Mouse (Mus musculus) limb, embryonic 10.5 days (tissue): ENCODE measurements at regions not wholly inside any gene's neighbourhood (a gene's known extent, or its start where the extent isn't known, plus 50 kb on each side); places are given as distances from the start of the nearest gene placed in this dataset.

Source experiments
- DNase-seq: peaks from one replicate; pipeline ENCODE4 v3.0.0-alpha.2; 2017; ENCODE audit warnings: low spot score
- H3K27ac ChIP-seq: fragments of 300-500 bp; sonication (generic); 2 replicates; pipeline ENCODE4 v1.5.1; 2016; ENCODE audit warnings: mild to moderate bottlenecking
- H3K27me3 ChIP-seq: fragments of 300-500 bp; sonication (generic); 2 replicates; pipeline ENCODE4 v1.6.1; 2016; ENCODE audit warnings: low read depth, mild to moderate bottlenecking; ENCODE audit not compliant: poor library complexity, severe bottlenecking
- H3K36me3 ChIP-seq: fragments of 300-500 bp; sonication (generic); 2 replicates; pipeline ENCODE4 v1.6.1; 2016; ENCODE audit warnings: mild to moderate bottlenecking, moderate library complexity
- H3K4me1 ChIP-seq: fragments of 300-500 bp; sonication (generic); 2 replicates; pipeline ENCODE4 v1.6.1; 2016
- H3K4me3 ChIP-seq: fragments of 300-500 bp; sonication (generic); 2 replicates; pipeline ENCODE4 v1.5.1; 2016; ENCODE audit warnings: mild to moderate bottlenecking, moderate library complexity
- H3K9me3 ChIP-seq: fragments of 300-500 bp; sonication (generic); replicated peaks from 2 replicates; pipeline ENCODE4 v1.6.1; 2016; ENCODE audit warnings: mild to moderate bottlenecking
- WGBS: fragments of 180-500 bp; shearing (Covaris S2); methylation state at CpG from one replicate; pipeline ENCODE4 v1.1.7; 2016; 5-methylcytosine and 5-hydroxymethylcytosine counted together

GRCm38 (mm10) chr9:120764663-120765062 lies 164.4 kb upstream of the Ctnnb1 start:
- Histone ChIP-seq H3K27me3 (no peaks in the 10 kb centered on the region), H3K4me1 (peaks cover 23% of the 10 kb centered on the region), H3K4me3 (no peak overlapping the region), H3K9me3 (no peaks in the 10 kb centered on the region), H3K27ac (peak overlapping the region; percentile 9; the same call in 1 of the 2 replicates), H3K36me3 (no peaks in the 10 kb centered on the region)
- WGBS: 76% methylated on average over 9 of the region's 9 CpGs
- no peak for DNase-seq

DNA sequence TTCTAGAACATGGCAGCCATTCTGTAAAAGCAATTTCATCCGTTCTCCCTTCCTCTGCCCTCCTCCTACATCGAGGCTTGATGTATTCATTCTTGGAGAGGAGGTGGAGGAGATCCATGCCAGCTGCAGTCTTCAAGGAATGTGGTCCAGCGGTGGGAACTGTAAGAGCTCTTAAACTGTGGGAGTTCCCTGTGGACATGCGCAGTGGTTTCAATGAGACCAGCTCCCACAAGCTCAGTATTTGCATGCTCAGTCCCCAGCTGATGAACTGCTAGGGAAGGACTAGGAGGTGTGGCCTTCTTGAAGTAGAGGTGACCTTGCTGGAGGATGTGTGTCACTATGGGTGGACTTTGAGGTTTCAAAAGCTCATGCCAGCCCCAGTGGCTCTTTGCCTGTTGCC lies 163.7 kb upstream of the Ctnnb1 start:
- Histone ChIP-seq H3K9me3 (no peaks in the 10 kb centered on the region), H3K27ac (peak overlapping the region; percentile 9; the same call in 1 of the 2 replicates), H3K27me3 (no peaks in the 10 kb centered on the region), H3K36me3 (no peaks in the 10 kb centered on the region), H3K4me3 (no peak overlapping the region), H3K4me1 (peaks cover 26% of the 10 kb centered on the region)
- DNase-seq: no peak
- 93% methylated on average over 4 of the region's 4 CpGs for WGBS

- H3K9me3 ChIP-seq: no peaks in the 10 kb centered on the region
- no peaks in the 10 kb centered on the region for H3K27me3 ChIP-seq
- H3K4me3 ChIP-seq: no peak overlapping the region
- DNase-seq: no peak
- WGBS: 83% methylated on average over 2 of the region's 2 CpGs
- no peaks in the 10 kb centered on the region for H3K36me3 ChIP-seq
- H3K4me1 ChIP-seq: peaks cover 42% of the 10 kb centered on the region
- H3K27ac ChIP-seq: no peak overlapping the region
Measured at GRCm38 (mm10) chr9:120766881-120767280, 162.1 kb upstream of the Ctnnb1 start.

- Histone ChIP-seq H3K4me1 (peaks cover 47% of the 10 kb centered on the region), H3K27me3 (no peaks in the 10 kb centered on the region), H3K27ac (no peak overlapping the region), H3K36me3 (no peaks in the 10 kb centered on the region), H3K4me3 (no peak overlapping the region), H3K9me3 (no peaks in the 10 kb centered on the region)
- no peak for DNase-seq
- 93% methylated on average over 4 of the region's 4 CpGs for WGBS
Measured at GRCm38 (mm10) chr9:120767396-120767795, 161.6 kb upstream of the Ctnnb1 start.

DNA sequence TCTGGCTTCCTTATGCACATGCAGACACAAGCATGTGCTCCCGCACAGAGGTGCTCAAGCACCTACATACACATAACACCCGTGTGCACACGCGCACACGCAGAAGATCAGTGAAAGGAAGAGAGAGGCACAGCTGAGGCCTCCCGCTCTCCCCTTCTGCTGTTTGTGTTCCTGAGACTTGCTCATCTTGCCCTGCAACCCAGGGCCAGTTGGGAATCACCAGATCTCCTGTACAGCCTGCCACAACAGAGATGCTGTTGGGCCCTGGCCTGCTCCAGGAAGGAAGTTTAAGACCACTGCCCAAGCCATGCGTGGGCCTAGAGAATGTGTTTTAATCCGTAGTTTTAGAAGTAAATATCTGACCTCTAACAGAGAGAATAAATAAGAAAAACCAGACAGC lies 160.0 kb upstream of the Ctnnb1 start:
- H3K4me1 ChIP-seq: peaks cover 50% of the 10 kb centered on the region
- H3K4me3 ChIP-seq: no peak overlapping the region
- H3K9me3 ChIP-seq: no peaks in the 10 kb centered on the region
- H3K27me3 ChIP-seq: no peaks in the 10 kb centered on the region
- H3K36me3 ChIP-seq: no peaks in the 10 kb centered on the region
- H3K27ac ChIP-seq: peak overlapping the region; percentile 87
- WGBS: 85% methylated on average over 8 of the region's 8 CpGs
- DNase-seq: no peak

DNA sequence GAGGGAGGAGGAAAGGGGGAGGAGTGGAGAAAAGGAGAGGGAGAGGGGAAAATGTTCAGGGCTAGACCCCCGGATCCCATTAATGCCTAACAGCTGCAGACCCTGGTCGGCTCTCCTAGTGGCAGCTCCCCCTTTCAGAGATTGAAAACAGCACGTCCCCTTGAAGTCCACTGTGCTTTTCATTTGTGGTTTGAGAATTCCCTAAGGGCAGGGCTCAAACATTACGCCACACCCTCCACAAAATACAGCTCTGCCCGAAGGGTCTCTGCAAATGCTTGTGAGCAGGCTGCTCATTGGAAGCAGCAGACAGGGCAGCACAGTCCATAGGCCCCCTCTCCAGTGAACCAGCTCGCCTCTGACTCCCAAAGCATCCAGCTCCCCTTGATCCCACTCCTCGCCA lies 159.3 kb upstream of the Ctnnb1 start:
- Histone ChIP-seq H3K9me3 (no peaks in the 10 kb centered on the region), H3K36me3 (no peaks in the 10 kb centered on the region), H3K4me1 (peaks cover 44% of the 10 kb centered on the region), H3K27ac (peak overlapping the region; percentile 87), H3K4me3 (no peak overlapping the region), H3K27me3 (no peaks in the 10 kb centered on the region)
- 12% methylated on average over 7 of the region's 7 CpGs for WGBS
- DNase-seq: peak; percentile 75

DNA sequence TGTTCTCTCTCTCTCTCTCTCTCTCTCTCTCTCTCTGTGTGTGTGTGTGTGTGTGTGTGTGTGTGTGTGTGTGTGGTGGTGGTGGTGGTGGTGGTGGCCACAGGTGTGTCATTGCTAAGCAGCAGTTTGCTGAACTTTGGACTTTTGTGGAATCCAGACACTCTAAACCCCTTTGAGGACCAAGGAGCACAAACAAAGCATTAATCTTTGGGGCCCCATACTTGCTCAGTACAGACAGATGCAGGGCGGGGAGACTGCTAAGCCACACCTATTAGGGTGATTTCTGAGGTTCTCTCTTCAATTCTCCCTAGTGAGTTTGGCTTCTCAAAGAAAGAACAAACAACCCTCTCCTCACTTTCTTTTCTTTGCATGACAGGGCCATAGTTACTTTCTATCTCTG lies 158.1 kb upstream of the Ctnnb1 start:
- no peaks in the 10 kb centered on the region for H3K9me3 ChIP-seq
- 26% methylated on average over 1 of the region's 1 CpGs for WGBS
- no peak overlapping the region for H3K4me3 ChIP-seq
- no peak for DNase-seq
- H3K27ac ChIP-seq: peak overlapping the region; percentile 87
- no peaks in the 10 kb centered on the region for H3K27me3 ChIP-seq
- H3K4me1 ChIP-seq: peaks cover 52% of the 10 kb centered on the region
- no peaks in the 10 kb centered on the region for H3K36me3 ChIP-seq

DNA sequence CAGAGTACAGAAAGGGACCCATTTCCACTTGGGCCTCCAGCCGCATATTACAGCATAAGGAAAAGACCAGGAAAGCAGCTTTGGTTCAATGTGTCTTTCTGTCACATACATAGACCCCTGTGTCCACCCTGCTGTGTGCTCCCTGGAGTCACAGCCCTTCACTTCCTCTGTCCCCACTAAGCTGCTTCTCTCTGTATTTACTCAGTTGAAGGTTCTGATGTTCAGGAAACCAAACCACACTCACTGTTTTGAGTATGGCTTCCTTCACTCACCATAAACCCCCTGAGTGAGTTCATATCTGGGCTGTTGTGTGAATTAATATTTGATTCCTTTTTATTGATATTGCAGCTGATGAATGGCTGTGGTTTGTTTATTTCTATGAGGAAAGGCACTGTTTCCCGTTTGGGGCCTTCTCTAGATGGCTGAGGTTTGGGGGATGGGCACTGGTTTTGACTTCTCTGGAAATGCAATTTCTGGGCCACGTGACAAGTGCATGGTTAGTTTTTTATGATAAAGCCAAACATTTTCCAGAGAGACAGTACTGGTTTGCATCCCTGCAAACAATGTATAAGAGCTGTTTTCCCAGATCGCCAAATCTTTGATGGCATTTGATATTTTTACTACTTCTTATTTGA lies 157.0 kb upstream of the Ctnnb1 start:
- Histone ChIP-seq H3K9me3 (no peaks in the 10 kb centered on the region), H3K27ac (peak overlapping the region; percentile 87), H3K4me3 (no peak overlapping the region), H3K4me1 (peaks cover 62% of the 10 kb centered on the region), H3K27me3 (no peaks in the 10 kb centered on the region), H3K36me3 (no peaks in the 10 kb centered on the region)
- DNase-seq: no peak
- WGBS: 62% methylated on average over 4 of the region's 4 CpGs

- Histone ChIP-seq H3K4me1 (peaks cover 65% of the 10 kb centered on the region), H3K27me3 (no peaks in the 10 kb centered on the region)
Measured at GRCm38 (mm10) chr9:120774251-120774650, 154.8 kb upstream of the Ctnnb1 start.

DNA sequence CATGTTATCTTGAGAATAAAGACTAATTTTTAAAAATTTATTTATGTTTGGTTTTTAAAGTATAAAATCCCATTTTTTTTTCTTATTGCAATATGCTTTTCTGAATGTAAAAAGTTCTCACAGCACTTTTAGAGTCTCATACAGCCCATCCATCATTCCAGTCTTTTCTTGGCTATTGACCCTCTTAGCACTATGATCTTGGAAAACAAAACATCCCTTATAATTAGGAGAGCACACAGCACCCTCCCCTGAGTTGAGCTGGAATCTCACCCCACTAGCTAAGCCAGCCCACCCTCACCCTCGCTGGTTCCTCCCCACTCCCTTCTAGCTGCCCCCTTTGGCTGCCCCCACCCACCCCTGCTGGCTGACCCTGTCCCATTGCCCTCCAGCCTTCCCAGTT lies 154.2 kb upstream of the Ctnnb1 start:
- H3K4me1 ChIP-seq: peaks cover 60% of the 10 kb centered on the region

More at GRCm38 (mm10) chr9:120774251-120774650, 154.8 kb upstream of the Ctnnb1 start:
- no peak for DNase-seq
- Histone ChIP-seq H3K27ac (no peak overlapping the region), H3K4me3 (no peak overlapping the region), H3K9me3 (no peaks in the 10 kb centered on the region), H3K36me3 (no peaks in the 10 kb centered on the region)
- WGBS: 96% methylated on average over 1 of the region's 1 CpGs

GRCm38 (mm10) chr9:120775721-120776120 lies 153.3 kb upstream of the Ctnnb1 start:
- WGBS: 65% methylated on average over 3 of the region's 3 CpGs
- peaks cover 50% of the 10 kb centered on the region for H3K4me1 ChIP-seq
- H3K36me3 ChIP-seq: no peaks in the 10 kb centered on the region
- H3K27ac ChIP-seq: peak overlapping the region; percentile 37; the same call in 1 of the 2 replicates
- H3K4me3 ChIP-seq: no peak overlapping the region
- DNase-seq: no peak
- no peaks in the 10 kb centered on the region for H3K9me3 ChIP-seq
- no peaks in the 10 kb centered on the region for H3K27me3 ChIP-seq

More for the DNA sequence above, 154.2 kb upstream of the Ctnnb1 start:
- DNase-seq: no peak
- Histone ChIP-seq H3K36me3 (no peaks in the 10 kb centered on the region), H3K9me3 (no peaks in the 10 kb centered on the region), H3K27me3 (no peaks in the 10 kb centered on the region), H3K27ac (peak overlapping the region; percentile 37; the same call in 1 of the 2 replicates), H3K4me3 (no peak overlapping the region)
- 21% methylated on average over 1 of the region's 1 CpGs for WGBS

DNA sequence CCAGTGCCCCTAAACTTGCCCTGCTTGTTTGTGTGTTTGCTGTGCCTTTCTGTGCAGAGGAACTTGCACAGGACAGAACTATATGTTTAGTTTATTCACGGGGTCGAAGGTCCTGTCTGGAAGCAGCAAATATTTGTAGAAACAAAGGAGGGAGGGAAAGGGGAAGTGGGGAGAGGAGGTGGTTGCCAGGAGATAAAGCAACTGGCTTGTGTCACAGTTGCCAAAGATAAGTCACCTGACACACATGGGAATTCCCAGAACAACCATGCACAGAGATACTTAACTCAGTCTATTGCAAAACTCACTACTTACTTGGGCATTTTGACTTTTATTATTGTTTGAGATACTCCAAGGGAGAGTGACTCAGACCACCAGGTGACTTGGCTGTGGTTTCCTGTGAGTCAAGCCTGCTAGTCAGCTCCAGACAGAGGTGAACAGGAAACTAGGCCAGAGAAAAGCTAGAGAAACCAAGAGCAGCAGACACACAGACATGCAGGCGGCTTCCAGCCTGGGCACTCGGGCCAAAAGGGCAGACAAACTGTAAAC lies 152.5 kb upstream of the Ctnnb1 start:
- no peak for DNase-seq
- no peaks in the 10 kb centered on the region for H3K9me3 ChIP-seq
- no peaks in the 10 kb centered on the region for H3K36me3 ChIP-seq
- H3K4me1 ChIP-seq: peaks cover 42% of the 10 kb centered on the region
- no peaks in the 10 kb centered on the region for H3K27me3 ChIP-seq
- 61% methylated on average over 4 of the region's 4 CpGs for WGBS
- H3K4me3 ChIP-seq: no peak overlapping the region
- peak overlapping the region; percentile 47; the same call in 1 of the 2 replicates for H3K27ac ChIP-seq

DNA sequence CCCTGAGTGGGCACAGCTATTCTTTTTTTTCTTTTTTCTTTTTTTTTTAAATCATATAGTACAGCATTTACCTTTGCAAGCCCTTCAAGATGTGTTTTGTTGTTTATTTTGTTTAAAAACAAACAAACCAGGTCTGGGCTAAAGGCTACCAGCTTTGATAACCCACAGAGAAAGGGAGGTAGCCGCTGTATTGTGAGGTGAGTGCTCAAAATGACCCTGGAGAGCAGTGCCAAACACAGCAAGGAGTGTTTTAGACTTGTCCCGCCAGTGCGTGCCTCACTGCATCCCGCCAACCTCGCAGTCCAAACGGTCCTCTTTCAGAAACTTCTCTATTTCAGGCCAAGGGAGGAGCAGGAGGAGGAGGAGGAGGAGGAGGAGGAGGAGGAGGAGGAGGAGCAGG lies 152.0 kb upstream of the Ctnnb1 start:
- Histone ChIP-seq H3K4me3 (no peak overlapping the region), H3K27me3 (no peaks in the 10 kb centered on the region), H3K27ac (peak overlapping the region; percentile 47; the same call in 1 of the 2 replicates), H3K9me3 (no peaks in the 10 kb centered on the region), H3K4me1 (peaks cover 37% of the 10 kb centered on the region), H3K36me3 (no peaks in the 10 kb centered on the region)
- DNase-seq: no peak
- WGBS: 63% methylated on average over 6 of the region's 6 CpGs
